Mouse (Mus musculus) urinary bladder, postnatal 10 days (tissue): ENCODE results near the gene Arhgef38.
A peak's percentile ranks its signal among the peaks of the same experiment; 100 is the strongest.

Source experiments
- DNase-seq: peaks from one replicate; pipeline ENCODE4 v3.0.0; 2022; ENCODE audit warnings: low spot score

Gene Arhgef38

GRCm38 (mm10) chr3:133092274-133092853 lies 142.4 kb downstream of the Arhgef38 start:
- no peak for DNase-seq

DNA sequence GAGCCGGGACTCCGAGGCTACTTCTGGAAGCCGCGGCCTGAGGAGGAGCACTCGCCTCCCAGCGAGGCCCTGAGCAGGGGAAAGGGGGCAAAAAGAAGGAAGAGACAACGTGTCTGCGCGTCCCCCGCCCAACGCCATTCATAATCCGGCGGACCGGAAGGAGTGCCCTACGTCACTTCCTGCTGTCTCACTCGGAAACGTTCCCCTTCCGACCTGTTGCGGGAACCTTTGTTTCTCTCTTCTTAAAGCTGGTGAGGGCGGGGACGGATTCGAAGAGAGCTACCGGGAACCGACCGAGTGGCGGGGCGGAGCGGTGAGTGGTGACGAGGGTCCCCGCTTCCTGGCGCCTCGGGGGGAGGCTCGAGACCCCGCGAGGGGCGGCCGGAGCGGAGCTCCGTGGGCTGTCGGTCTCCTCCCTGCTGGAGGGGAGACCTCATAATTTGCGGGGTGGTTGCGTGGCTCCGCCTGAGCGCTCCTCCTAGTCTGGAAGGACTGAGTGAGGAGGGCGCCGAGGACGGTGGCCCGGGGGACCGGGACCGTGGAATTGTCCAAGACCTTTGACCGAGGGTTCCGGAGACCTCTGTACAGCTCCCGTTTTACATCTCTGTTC lies 143.0 kb downstream of the Arhgef38 start, which contains the start of the genes Ints12 and Gstcd:
Gene Ints12 (plus strand): TSS at position 177 of the 610 bp plus-strand sequence.
Gene Gstcd (minus strand): TSS at position 370 of the 610 bp plus-strand sequence.
- DNase-seq: peak; percentile 78

DNA sequence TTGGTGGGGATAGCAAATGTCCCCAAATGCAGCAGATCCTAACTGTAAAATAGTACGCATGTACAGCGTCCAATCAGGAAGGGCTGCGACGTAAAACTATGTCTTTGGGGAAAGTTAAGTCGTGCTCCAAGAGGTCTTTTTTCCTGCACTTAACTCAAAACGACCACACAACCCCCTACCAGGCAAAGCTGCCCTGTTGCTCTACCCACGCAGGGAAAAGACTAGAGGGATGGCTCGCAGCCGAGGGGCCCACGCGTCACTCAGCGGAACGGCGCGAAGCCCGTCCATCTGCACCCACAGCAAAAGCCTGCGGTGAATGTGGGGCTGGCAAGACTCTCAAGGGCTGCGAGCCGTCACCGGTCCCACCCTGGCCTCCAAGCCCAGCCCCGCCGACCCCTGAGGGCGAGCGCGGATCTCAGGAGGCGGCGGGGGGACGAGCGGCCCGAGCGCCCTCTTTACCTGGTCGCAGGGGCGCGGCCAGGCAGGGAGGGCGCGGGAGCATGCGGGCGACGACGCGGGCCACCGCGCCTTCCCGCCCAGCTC lies 143.6 kb downstream of the Arhgef38 start:
- DNase-seq: no peak

DNA sequence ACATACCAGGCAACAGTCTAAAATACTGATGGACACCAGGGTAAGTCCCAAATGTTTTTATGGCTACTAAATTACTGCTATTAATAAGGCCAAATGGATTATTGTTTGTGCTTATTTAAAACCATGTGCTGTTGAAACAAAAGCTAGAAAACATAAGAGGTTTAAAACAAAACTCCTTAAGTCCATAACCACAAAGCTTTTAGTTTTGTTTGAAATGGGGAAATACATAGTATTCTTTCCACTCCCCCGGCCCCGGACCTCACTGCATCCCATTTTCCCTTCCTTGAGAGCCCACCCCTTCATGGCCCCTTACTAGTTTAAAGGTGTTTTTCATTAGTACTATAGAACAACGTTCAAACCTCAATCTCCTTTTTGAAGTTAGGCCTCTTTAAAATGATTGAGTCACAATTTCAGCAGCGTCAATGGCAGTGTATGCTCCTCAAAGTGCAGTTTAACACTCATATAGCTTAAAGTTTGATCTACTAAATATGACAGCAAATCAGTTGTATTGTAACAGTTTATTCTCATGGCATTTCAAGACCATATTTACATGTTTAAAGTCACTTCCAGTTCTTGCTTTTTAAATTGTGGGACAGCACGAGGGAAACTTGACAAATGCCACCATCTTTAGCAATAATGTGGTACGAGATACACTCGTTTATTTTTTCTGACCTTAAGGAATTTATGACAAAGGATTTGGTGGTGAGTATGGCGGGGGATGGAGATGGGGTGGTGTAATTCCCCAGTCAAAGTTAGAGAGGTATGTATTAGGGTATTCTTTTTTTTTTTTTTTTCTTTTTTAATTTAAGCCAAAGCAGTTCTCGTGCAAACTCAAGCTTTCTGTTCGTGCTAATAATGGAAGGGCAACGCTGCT lies 144.3 kb downstream of the Arhgef38 start:
- DNase-seq: no peak

DNA sequence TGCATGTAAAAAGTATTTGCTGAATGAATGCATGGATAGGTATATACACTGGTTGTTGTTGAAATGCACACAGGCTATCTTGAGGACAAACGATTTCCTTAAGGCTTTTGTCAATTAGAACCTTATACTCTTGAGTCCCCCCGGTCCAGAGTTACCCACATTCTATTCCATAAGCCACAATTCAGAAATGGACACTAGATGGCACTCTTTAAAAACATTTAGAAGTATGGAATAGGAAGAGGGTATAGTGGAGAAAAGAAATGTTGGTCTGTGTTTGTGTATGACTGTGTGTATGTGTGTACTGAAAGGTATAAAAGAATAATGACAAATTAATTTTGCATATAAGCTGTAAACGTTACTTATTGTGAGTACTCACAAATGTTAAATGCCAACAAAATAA lies 148.9 kb downstream of the Arhgef38 start:
- DNase-seq: no peak

GRCm38 (mm10) chr3:133082736-133083135 lies 152.0 kb downstream of the Arhgef38 start:
- DNase-seq: no peak

DNA sequence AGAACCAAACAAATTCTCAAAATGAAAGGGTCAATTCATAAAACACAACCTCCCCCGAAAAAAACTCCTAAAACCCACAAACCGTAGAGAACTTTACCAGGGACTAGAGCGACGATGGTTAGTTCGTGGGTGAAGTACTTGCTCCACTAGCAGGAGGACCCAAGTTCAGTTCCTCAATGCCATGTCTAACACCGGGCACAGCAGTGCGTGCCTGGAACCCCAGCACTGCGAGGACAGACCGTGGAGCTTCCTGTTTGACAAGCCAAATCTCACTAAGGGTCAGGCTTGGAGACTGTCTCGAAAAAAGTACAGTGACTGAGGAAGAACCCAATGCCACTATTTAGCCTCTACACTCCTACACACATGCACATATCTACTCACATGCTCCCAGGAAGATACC lies 159.2 kb downstream of the Arhgef38 start:
- no peak for DNase-seq
